Mouse (Mus musculus) heart, postnatal 0 days (tissue): Measurements from ENCODE around the gene Tppp2. TPM values are rescaled to one million over a fixed set of nuclear protein-coding genes. Genes with fewer than 3 reads are reported as not detected.

Experiments used
- ATAC-seq: fragments of 200-750 bp; cut with Nextera tagmentation; 2 replicates; pipeline ENCODE4 v1.8.0; 2017; ENCODE audit warnings: low read depth, moderate number of reproducible peaks, moderate library complexity; ENCODE audit not compliant: insufficient read depth
- DNase-seq: peaks from one replicate; pipeline ENCODE4 v3.0.0-alpha.2; 2016; ENCODE audit warnings: low spot score
- H3K27ac ChIP-seq: fragments of 300-500 bp; sonication (generic); 2 replicates; pipeline ENCODE4 v1.5.1; 2014; ENCODE audit warnings: low read depth, mild to moderate bottlenecking
- H3K27me3 ChIP-seq: fragments of 300-500 bp; sonication (generic); 2 replicates; pipeline ENCODE4 v1.6.1; 2014; ENCODE audit warnings: low read length, mixed read lengths; ENCODE audit not compliant: control insufficient read depth, insufficient read depth
- H3K36me3 ChIP-seq: fragments of 300-500 bp; sonication (generic); replicated peaks from 2 replicates; pipeline ENCODE4 v1.6.1; 2014; ENCODE audit warnings: low read length, mixed read lengths; ENCODE audit not compliant: control insufficient read depth, insufficient read depth
- H3K4me1 ChIP-seq: fragments of 300-500 bp; sonication (generic); 2 replicates; pipeline ENCODE4 v1.6.1; 2014; ENCODE audit warnings: antibody characterized with exemption; ENCODE audit not compliant: control insufficient read depth, insufficient read depth
- H3K4me2 ChIP-seq: fragments of 300-500 bp; sonication (generic); 2 replicates; pipeline ENCODE4 v1.6.1; 2014; ENCODE audit warnings: low read depth, mild to moderate bottlenecking, low read length, moderate library complexity
- H3K4me3 ChIP-seq: fragments of 300-500 bp; sonication (generic); 2 replicates; pipeline ENCODE4 v1.5.1; 2014; ENCODE audit warnings: low read depth, low read length
- H3K9ac ChIP-seq: fragments of 300-500 bp; sonication (generic); replicated peaks from 2 replicates; pipeline ENCODE4 v1.6.1; 2014; ENCODE audit warnings: low read depth, low read length, mixed read lengths
- H3K9me3 ChIP-seq: fragments of 300-500 bp; sonication (generic); replicated peaks from 2 replicates; pipeline ENCODE4 v1.6.1; 2016; ENCODE audit warnings: low read length; ENCODE audit not compliant: control insufficient read depth
- CTCF ChIP-seq: IDR thresholded peaks from 2 replicates; pipeline ENCODE4 v1.5.1; 2016; ENCODE audit warnings: antibody characterized with exemption, control low read depth, low read depth
- EP300 ChIP-seq: IDR thresholded peaks from 2 replicates; pipeline ENCODE4 v1.6.1; 2016; ENCODE audit warnings: antibody characterized with exemption, low read depth
- WGBS: fragments of 180-500 bp; shearing (Covaris S2); extraction: QIAGEN DNeasy Blood & Tissue Kit; methylation state at CpG from one replicate; pipeline ENCODE4 v1.1.7; 2014; 5-methylcytosine and 5-hydroxymethylcytosine counted together
- polyA plus RNA-seq: library from polyadenylated mRNA; unstranded; fragments of >200 nt; fragmentation: Nextera tagmentation; extraction: Ambion mirVana; gene quantifications from 2 replicates; pipeline ENCODE4 v1.2.1, GENCODE M21; 2015
- total RNA-seq: library from RNA; depleted of rRNA; stranded (reverse); fragments of >200 nt; gene quantifications from 2 replicates; pipeline ENCODE4 v1.2.3, GENCODE M21; 2014; ENCODE audit warnings: low replicate concordance; rRNA removed

Gene Tppp2
- total and polyA plus RNA-seq, 2 experiments from 2014 or later = not detected

- Histone ChIP-seq H3K9ac (no peak overlapping the region), H3K4me3 (no peak overlapping the region), H3K27me3 (no peaks in the 10 kb centered on the region), H3K27ac (no peak overlapping the region), H3K4me1 (no peaks in the 10 kb centered on the region), H3K9me3 (no peaks in the 10 kb centered on the region; the same call in 1 of the 2 replicates), H3K4me2 (no peak overlapping the region), H3K36me3 (no peaks in the 10 kb centered on the region)
- WGBS = 42% methylated on average over 8 of the region's 8 CpGs
- DNase-seq = no peak
- ATAC-seq = no peak; the same call in 1 of the 2 replicates
- TF ChIP-seq CTCF (no peak), EP300 (no peak)
Measured at GRCm38 (mm10) chr14:51940944-51941560, 22.8 kb downstream of the Tppp2 start.

GRCm38 (mm10) chr14:51941577-51941976 is 23.4 kb downstream of the Tppp2 start:
- no peaks in the 10 kb centered on the region for H3K27me3 ChIP-seq
- H3K9me3 ChIP-seq = no peaks in the 10 kb centered on the region; the same call in 1 of the 2 replicates
- H3K9ac ChIP-seq = no peak overlapping the region
- no peaks in the 10 kb centered on the region for H3K36me3 ChIP-seq
- DNase-seq (no peak), ATAC-seq (no peak)
- TF ChIP-seq CTCF (no peak), EP300 (no peak)
- H3K4me1 ChIP-seq = no peaks in the 10 kb centered on the region
- H3K4me2 ChIP-seq = no peak overlapping the region
- no peak overlapping the region for H3K4me3 ChIP-seq
- H3K27ac ChIP-seq = no peak overlapping the region
- WGBS = 73% methylated on average over 9 of the region's 9 CpGs

GRCm38 (mm10) chr14:51942236-51942635 is 24.0 kb downstream of the Tppp2 start:
- Histone ChIP-seq H3K27me3 (no peaks in the 10 kb centered on the region), H3K27ac (no peak overlapping the region), H3K4me1 (no peaks in the 10 kb centered on the region), H3K36me3 (no peaks in the 10 kb centered on the region), H3K4me2 (no peak overlapping the region), H3K9ac (no peak overlapping the region), H3K9me3 (no peaks in the 10 kb centered on the region; the same call in 1 of the 2 replicates), H3K4me3 (no peak overlapping the region)
- no peak for DNase-seq
- no peak for ATAC-seq
- WGBS = 47% methylated on average over 7 of the region's 7 CpGs
- TF ChIP-seq EP300 (no peak), CTCF (no peak)

- ATAC-seq = no peak
- no peak for TF ChIP-seq CTCF
- no peak for TF ChIP-seq EP300
Measured at GRCm38 (mm10) chr14:51943336-51943735, 25.1 kb downstream of the Tppp2 start.

GRCm38 (mm10) chr14:51960316-51960715 is 42.1 kb downstream of the Tppp2 start:
- 69% methylated on average over 2 of the region's 2 CpGs for WGBS
- DNase-seq = peak; percentile 27
- Histone ChIP-seq H3K27ac (no peak overlapping the region), H3K4me1 (no peaks in the 10 kb centered on the region), H3K27me3 (no peaks in the 10 kb centered on the region), H3K36me3 (no peaks in the 10 kb centered on the region), H3K4me2 (no peak overlapping the region), H3K9ac (no peak overlapping the region), H3K4me3 (no peak overlapping the region), H3K9me3 (no peaks in the 10 kb centered on the region)
- no peak for TF ChIP-seq EP300
- TF ChIP-seq CTCF = no peak
- ATAC-seq = no peak

More at GRCm38 (mm10) chr14:51943336-51943735, 25.1 kb downstream of the Tppp2 start:
- Histone ChIP-seq H3K27me3 (no peaks in the 10 kb centered on the region), H3K9me3 (no peaks in the 10 kb centered on the region; the same call in 1 of the 2 replicates), H3K4me1 (no peaks in the 10 kb centered on the region), H3K4me3 (no peak overlapping the region), H3K27ac (no peak overlapping the region), H3K4me2 (no peak overlapping the region), H3K36me3 (no peaks in the 10 kb centered on the region), H3K9ac (no peak overlapping the region)
- 62% methylated on average over 6 of the region's 6 CpGs for WGBS
- DNase-seq = no peak

GRCm38 (mm10) chr14:51967400-51967799 is 49.2 kb downstream of the Tppp2 start:
- H3K4me2 ChIP-seq = no peak overlapping the region
- WGBS = 77% methylated on average over 3 of the region's 3 CpGs
- no peak for TF ChIP-seq CTCF
- no peak for TF ChIP-seq EP300

More at GRCm38 (mm10) chr14:51967400-51967799, 49.2 kb downstream of the Tppp2 start:
- H3K4me3 ChIP-seq = no peak overlapping the region
- no peaks in the 10 kb centered on the region for H3K9me3 ChIP-seq
- no peaks in the 10 kb centered on the region for H3K27me3 ChIP-seq
- ATAC-seq (no peak), DNase-seq (no peak)
- no peaks in the 10 kb centered on the region for H3K36me3 ChIP-seq
- H3K27ac ChIP-seq = no peak overlapping the region
- no peak overlapping the region for H3K9ac ChIP-seq
- H3K4me1 ChIP-seq = no peaks in the 10 kb centered on the region

Other genes starting within 250 kb of the Tppp2 start
- not detected in 2 replicates for gene Gm17079, start 223.0 kb upstream of the Tppp2 start, total RNA-seq
- not detected in 2 replicates for gene Gm17079, start 223.0 kb upstream of the Tppp2 start, polyA plus RNA-seq
- not detected in 2 replicates for gene Gm5800, start 201.2 kb upstream of the Tppp2 start, total RNA-seq
- gene Gm5800, start 201.2 kb upstream of the Tppp2 start, polyA plus RNA-seq = not detected in 2 replicates
- not detected in 2 replicates for gene Ang4, start 144.8 kb upstream of the Tppp2 start, total RNA-seq
- gene Ang4, start 144.8 kb upstream of the Tppp2 start, polyA plus RNA-seq = not detected in 2 replicates
- not detected in 2 replicates for gene AY358078, start 118.4 kb upstream of the Tppp2 start, total RNA-seq
- gene AY358078, start 118.4 kb upstream of the Tppp2 start, polyA plus RNA-seq = not detected in 2 replicates
- not detected in 2 replicates for gene Ear6, start 64.7 kb upstream of the Tppp2 start, total RNA-seq
- not detected in 2 replicates for gene Ear6, start 64.7 kb upstream of the Tppp2 start, polyA plus RNA-seq
- 21.6 and 57.0 TPM in 2 replicates for gene Mettl17, start 33.6 kb upstream of the Tppp2 start, total RNA-seq
- gene Mettl17, start 33.6 kb upstream of the Tppp2 start, polyA plus RNA-seq = 27.2 and 37.7 TPM in 2 replicates
- not detected in 2 replicates for gene Slc39a2, start 25.5 kb upstream of the Tppp2 start, total RNA-seq
- 0.15 and 0.26 TPM in 2 replicates for gene Slc39a2, start 25.5 kb upstream of the Tppp2 start, polyA plus RNA-seq
- 785 and 1,158 TPM in 2 replicates for gene Ndrg2, start 4.3 kb upstream of the Tppp2 start, total RNA-seq
- 581 and 591 TPM in 2 replicates for gene Ndrg2, start 4.3 kb upstream of the Tppp2 start, polyA plus RNA-seq
- gene Rnase13, start 4.3 kb downstream of the Tppp2 start, total RNA-seq = not detected in 2 replicates
- gene Rnase13, start 4.3 kb downstream of the Tppp2 start, polyA plus RNA-seq = not detected in 2 replicates
- 35.4 and 36.4 TPM in 2 replicates for gene Arhgef40, start 66.3 kb downstream of the Tppp2 start, total RNA-seq
- gene Arhgef40, start 66.3 kb downstream of the Tppp2 start, polyA plus RNA-seq = 26.9 and 27.6 TPM in 2 replicates
- 0.57 TPM in 1 of 2 replicates, not detected in the other for gene Tmem253, start 97.2 kb downstream of the Tppp2 start, total RNA-seq
- 0.18 and 1.0 TPM in 2 replicates for gene Tmem253, start 97.2 kb downstream of the Tppp2 start, polyA plus RNA-seq
- 41.2 and 51.6 TPM in 2 replicates for gene Zfp219, start 102.3 kb downstream of the Tppp2 start, total RNA-seq
- gene Zfp219, start 102.3 kb downstream of the Tppp2 start, polyA plus RNA-seq = 12.7 and 13.9 TPM in 2 replicates
- gene Olfr221, start 124.0 kb downstream of the Tppp2 start, total RNA-seq = not detected in 2 replicates
- gene Olfr221, start 124.0 kb downstream of the Tppp2 start, polyA plus RNA-seq = not detected in 2 replicates
- gene Hnrnpc, start 185.6 kb downstream of the Tppp2 start, total RNA-seq = 42.4 and 101 TPM in 2 replicates
- gene Hnrnpc, start 185.6 kb downstream of the Tppp2 start, polyA plus RNA-seq = 170 and 177 TPM in 2 replicates
- 0.08 and 0.35 TPM in 2 replicates for gene Rpgrip1, start 192.3 kb downstream of the Tppp2 start, total RNA-seq
- gene Rpgrip1, start 192.3 kb downstream of the Tppp2 start, polyA plus RNA-seq = 21.8 and 23.5 TPM in 2 replicates